Mouse (Mus musculus): ENCODE measurements at regions not wholly inside any gene's neighbourhood (a gene's known extent, or its start where the extent isn't known, plus 50 kb on each side); places are given as distances from the start of the nearest gene placed in this dataset.

DNA sequence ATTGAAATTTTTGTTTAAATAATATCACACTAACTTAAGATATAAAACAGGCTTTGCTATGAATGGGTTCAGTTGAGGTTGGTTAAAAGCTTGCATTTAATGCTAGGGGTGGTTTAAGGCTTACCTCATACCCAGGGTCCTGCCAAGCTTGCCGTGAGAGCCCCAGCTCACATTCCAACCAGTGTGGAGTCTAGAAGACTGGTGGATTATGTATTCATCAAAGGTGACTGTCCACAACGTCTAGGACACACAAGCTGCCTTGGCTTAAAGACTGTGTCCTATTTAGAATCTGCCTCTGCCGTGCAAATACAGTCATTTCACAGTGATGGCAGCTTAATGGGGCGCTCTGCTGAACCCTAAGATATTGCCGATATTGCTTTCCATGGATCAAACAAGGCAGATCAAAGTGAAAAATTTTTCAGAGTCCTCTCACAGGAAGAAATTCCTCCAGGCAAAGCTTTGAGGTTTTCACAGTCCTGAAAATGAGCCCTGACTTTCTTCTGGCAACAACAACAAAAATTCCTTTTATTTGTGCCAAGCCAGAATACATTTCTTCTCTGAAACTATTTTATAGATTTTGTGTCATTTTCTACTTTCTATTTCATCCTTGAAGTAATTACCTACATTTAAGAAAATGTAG is 108.4 kb downstream of the Wdr11 start:
- TF ChIP-seq POLR2A (IDR thresholded peaks at IDR 0.05; ENCODE audit: insufficient read depth, low read depth, low read length) (no peak), CTCF (IDR thresholded peaks at IDR 0.05; ENCODE audit: insufficient read depth, low read depth, low read length) (no peak)

Data from olfactory bulb, adult 2 months (tissue).